ENCODE assay signal across 7 mouse cellular contexts in the genomic region with DNA sequence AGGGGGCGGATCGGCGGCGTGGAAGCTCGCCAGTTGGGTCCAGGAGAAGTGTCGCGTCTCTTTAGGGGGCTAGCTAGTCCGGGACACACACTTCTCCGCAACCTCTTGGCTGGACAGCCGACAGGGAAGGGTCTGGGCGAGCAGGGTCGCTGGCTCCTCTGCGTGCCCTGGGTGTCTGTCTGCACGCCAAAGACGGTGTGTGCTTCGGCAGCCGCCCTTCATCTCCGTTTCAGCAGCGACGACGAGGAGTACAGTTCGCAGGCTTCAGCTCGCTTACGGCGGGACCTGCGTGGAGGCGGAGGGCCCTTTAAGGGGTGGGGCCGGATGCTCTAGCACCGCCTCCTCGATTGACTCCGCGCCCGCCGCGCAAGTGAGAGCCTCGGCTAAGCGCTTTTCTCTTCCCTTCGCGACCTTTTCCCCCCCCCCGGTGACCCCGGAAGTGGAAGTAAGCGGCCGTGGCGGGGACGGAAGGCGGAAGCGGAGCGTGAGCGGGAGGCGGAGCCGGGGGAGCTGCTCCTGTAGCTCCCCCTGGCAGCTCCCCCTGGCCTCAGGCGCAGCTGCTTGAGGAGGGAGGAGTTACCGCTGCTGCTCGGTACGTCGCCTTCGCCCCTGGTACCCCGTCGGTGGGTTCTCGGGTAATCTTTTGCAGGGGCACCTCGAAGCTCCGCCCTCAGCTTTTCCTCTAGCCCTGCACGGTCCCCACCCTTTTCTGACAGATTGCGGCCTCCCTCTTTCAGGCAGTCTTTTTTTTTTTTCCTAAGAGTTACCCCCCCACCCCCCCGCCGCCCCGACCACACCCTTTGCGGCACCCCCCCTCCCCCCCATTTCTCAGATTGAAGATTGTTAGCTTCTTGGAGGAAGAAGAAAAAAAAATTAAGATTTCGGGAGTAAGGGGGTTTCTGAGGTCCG. TPM values are rescaled to one million over a fixed set of nuclear protein-coding genes. Genes with fewer than 3 reads are reported as not detected.
A peak's percentile ranks its signal among the peaks of the same experiment; 100 is the strongest.
DNase-seq lines count a peak whose midpoint lies in the region; ATAC-seq and TF ChIP-seq lines count a peak whose summit lies in the region.

No protein-coding gene starts in this region.

- H3K4me3 ChIP-seq in intestine, postnatal 0 days (ENCODE audit: low read depth, low read length): peak overlapping the region; percentile 81
- peak overlapping the region; percentile 79 for H3K4me3 ChIP-seq in limb, embryonic 10.5 days
- peak overlapping the region; percentile 89 for H3K4me3 ChIP-seq in midbrain, embryonic 13.5 days (replicated peaks)

- no peaks in the 10 kb centered on the region for H3K27me3 ChIP-seq in intestine, postnatal 0 days (replicated peaks; ENCODE audit: control insufficient read depth, insufficient read depth, low read length)
- no peaks in the 10 kb centered on the region for H3K27me3 ChIP-seq in limb, embryonic 10.5 days (ENCODE audit: low read depth, poor library complexity, severe bottlenecking)
- no peaks in the 10 kb centered on the region for H3K27me3 ChIP-seq in midbrain, embryonic 13.5 days

- peak; percentile 96 for ATAC-seq in intestine, postnatal 0 days
- peak; percentile 95 for ATAC-seq in midbrain, embryonic 13.5 days

- peak overlapping the region; percentile 95 for H3K27ac ChIP-seq in intestine, postnatal 0 days (ENCODE audit: low read depth, low read length)
- peak overlapping the region; percentile 93 for H3K27ac ChIP-seq in limb, embryonic 10.5 days
- peak overlapping the region; percentile 98 for H3K27ac ChIP-seq in midbrain, embryonic 13.5 days

- H3K36me3 ChIP-seq in intestine, postnatal 0 days (ENCODE audit: control insufficient read depth, insufficient read depth): peaks cover 28% of the 10 kb centered on the region
- H3K36me3 ChIP-seq in limb, embryonic 10.5 days: peaks cover 58% of the 10 kb centered on the region
- H3K36me3 ChIP-seq in midbrain, embryonic 13.5 days: peaks cover 38% of the 10 kb centered on the region

- under 1% methylated on average over 60 of the region's 70 CpGs for WGBS in intestine, postnatal 0 days
- under 1% methylated on average over 67 of the region's 70 CpGs for WGBS in limb, embryonic 10.5 days
- under 1% methylated on average over 68 of the region's 70 CpGs for WGBS in midbrain, embryonic 13.5 days

- H3K4me2 ChIP-seq in intestine, postnatal 0 days (replicated peaks; ENCODE audit: low read depth): peak overlapping the region; percentile 97
- peak overlapping the region; percentile 79 for H3K4me2 ChIP-seq in midbrain, embryonic 13.5 days (replicated peaks)

- no peaks in the 10 kb centered on the region for H3K9me3 ChIP-seq in intestine, postnatal 0 days (ENCODE audit: control insufficient read depth)
- H3K9me3 ChIP-seq in limb, embryonic 10.5 days (replicated peaks): no peaks in the 10 kb centered on the region
- H3K9me3 ChIP-seq in midbrain, embryonic 13.5 days: no peaks in the 10 kb centered on the region

- peaks cover 16% of the 10 kb centered on the region; the same call in 1 of the 2 replicates for H3K4me1 ChIP-seq in intestine, postnatal 0 days (replicated peaks; ENCODE audit: control insufficient read depth, insufficient read depth, low read length)
- H3K4me1 ChIP-seq in limb, embryonic 10.5 days: peaks cover 55% of the 10 kb centered on the region
- H3K4me1 ChIP-seq in midbrain, embryonic 13.5 days (replicated peaks): peaks cover 63% of the 10 kb centered on the region

- H3K9ac ChIP-seq in intestine, postnatal 0 days (ENCODE audit: low read depth, low read length): peak overlapping the region; percentile 78
- peak overlapping the region; percentile 89 for H3K9ac ChIP-seq in midbrain, embryonic 13.5 days (replicated peaks)

- DNase-seq in adrenal gland, adult 8-10 months: peak; percentile 93
- peak; percentile 98 for DNase-seq in embryo, embryonic 9.5 days (ENCODE audit: extremely low spot score)
- DNase-seq in gastrocnemius, postnatal 4 days (ENCODE audit: low spot score in 2 of 2): peak; percentile 93 to 97
- peak; percentile 99 for DNase-seq in limb, embryonic 10.5 days (ENCODE audit: low spot score)
- peak; percentile 90 for DNase-seq in spleen, adult 12 weeks (ENCODE audit: low spot score)

- peak; percentile 57 for TF ChIP-seq CTCF in intestine, postnatal 0 days (IDR thresholded peaks at IDR 0.05; ENCODE audit: low read depth)

RNA-seq across cellular contexts. Expression of gene Tmem198b, which starts 1.2 kb away (rescaled TPM):
- total RNA-seq in adrenal gland, adult 8-10 months (2022): 10 to 100 TPM in 2 of 4 experiments, 1 to 10 TPM in 2; 7.8 to 17.3 (median 12.6) TPM
- total RNA-seq in gastrocnemius, postnatal 4 days (2021): 10 to 100 TPM; 17.3 to 20.2 TPM
- 5.1 and 5.7 TPM in 2 replicates for polyA plus RNA-seq in intestine, postnatal 0 days (2015; fragmentation: Nextera tagmentation; extraction: Ambion mirVana)
- polyA plus RNA-seq in limb, embryonic 10.5 days (2016; fragmentation: Nextera tagmentation; extraction: Ambion mirVana): 14.8 and 19.8 TPM in 2 replicates
- 17.4 and 17.5 TPM in 2 replicates for polyA plus RNA-seq in midbrain, embryonic 13.5 days (2015; fragmentation: Nextera tagmentation; extraction: Ambion mirVana)

RNA-seq across cellular contexts. Expression of gene Dnajc14, which starts 1.5 kb away (rescaled TPM):
- total RNA-seq in adrenal gland, adult 8-10 months (2022): 10 to 100 TPM; 77.2 to 82.1 (median 78.5) TPM
- 10 to 100 TPM; 48.6 to 50.7 TPM for total RNA-seq in gastrocnemius, postnatal 4 days (2021)
- 28.2 and 31.8 TPM in 2 replicates for polyA plus RNA-seq in intestine, postnatal 0 days (2015; fragmentation: Nextera tagmentation; extraction: Ambion mirVana)
- 47.7 and 54.0 TPM in 2 replicates for polyA plus RNA-seq in limb, embryonic 10.5 days (2016; fragmentation: Nextera tagmentation; extraction: Ambion mirVana)
- 54.1 and 56.3 TPM in 2 replicates for polyA plus RNA-seq in midbrain, embryonic 13.5 days (2015; fragmentation: Nextera tagmentation; extraction: Ambion mirVana)

RNA-seq across cellular contexts. Expression of gene Sarnp, which starts 11.8 kb away (rescaled TPM):
- 10 to 100 TPM; 43.4 to 56.2 (median 49.5) TPM for total RNA-seq in adrenal gland, adult 8-10 months (2022)
- 10 to 100 TPM; 48.5 to 54.6 TPM for total RNA-seq in gastrocnemius, postnatal 4 days (2021)
- polyA plus RNA-seq in intestine, postnatal 0 days (2015; fragmentation: Nextera tagmentation; extraction: Ambion mirVana): 90.3 and 92.1 TPM in 2 replicates
- 245 and 250 TPM in 2 replicates for polyA plus RNA-seq in limb, embryonic 10.5 days (2016; fragmentation: Nextera tagmentation; extraction: Ambion mirVana)
- 203 and 209 TPM in 2 replicates for polyA plus RNA-seq in midbrain, embryonic 13.5 days (2015; fragmentation: Nextera tagmentation; extraction: Ambion mirVana)

RNA-seq across cellular contexts. Expression of gene Mmp19, which starts 14.6 kb away (rescaled TPM):
- total RNA-seq in adrenal gland, adult 8-10 months (2022): 10 to 100 TPM; 41.4 to 69.7 (median 60.1) TPM
- total RNA-seq in gastrocnemius, postnatal 4 days (2021): 1 to 10 TPM; 2.8 to 3.0 TPM
- 0.97 and 1.4 TPM in 2 replicates for polyA plus RNA-seq in intestine, postnatal 0 days (2015; fragmentation: Nextera tagmentation; extraction: Ambion mirVana)
- polyA plus RNA-seq in limb, embryonic 10.5 days (2016; fragmentation: Nextera tagmentation; extraction: Ambion mirVana): 0.21 and 0.30 TPM in 2 replicates
- polyA plus RNA-seq in midbrain, embryonic 13.5 days (2015; fragmentation: Nextera tagmentation; extraction: Ambion mirVana): 0.32 and 0.48 TPM in 2 replicates

RNA-seq across cellular contexts. Expression of gene Ormdl2, which starts 16.1 kb away (rescaled TPM):
- 10 to 100 TPM; 39.5 to 51.9 (median 42.5) TPM for total RNA-seq in adrenal gland, adult 8-10 months (2022)
- 10 to 100 TPM; 11.7 to 12.0 TPM for total RNA-seq in gastrocnemius, postnatal 4 days (2021)
- polyA plus RNA-seq in intestine, postnatal 0 days (2015; fragmentation: Nextera tagmentation; extraction: Ambion mirVana): 70.2 and 70.4 TPM in 2 replicates
- polyA plus RNA-seq in limb, embryonic 10.5 days (2016; fragmentation: Nextera tagmentation; extraction: Ambion mirVana): 52.9 and 62.9 TPM in 2 replicates
- polyA plus RNA-seq in midbrain, embryonic 13.5 days (2015; fragmentation: Nextera tagmentation; extraction: Ambion mirVana): 29.3 and 31.3 TPM in 2 replicates

Comparison
In these comparisons a context has a peak if more than half of its experiments do, and no peak if none do; other contexts are left out.
1. Peak in every context shown above with its lines: DNase-seq, ATAC-seq, H3K4me3 ChIP-seq and H3K27ac ChIP-seq.